Mouse (Mus musculus) testis, adult 2 months (tissue): ENCODE measurements at regions not wholly inside any gene's neighbourhood (a gene's known extent, or its start where the extent isn't known, plus 50 kb on each side); places are given as distances from the start of the nearest gene placed in this dataset.

Source experiments
- CTCF ChIP-seq: fragments of 200-500 bp; IDR thresholded peaks from 2 replicates; pipeline ENCODE4 v1.5.1; 2012; ENCODE audit warnings: low read depth, mild to moderate bottlenecking, inconsistent platforms, low read length, moderate library complexity; ENCODE audit not compliant: control insufficient read depth, insufficient read depth, insufficient replicate concordance
- POLR2A ChIP-seq: fragments of 200-500 bp; IDR thresholded peaks from 2 replicates; pipeline ENCODE4 v1.6.1; 2012; ENCODE audit warnings: low read depth, mild to moderate bottlenecking, inconsistent platforms, low read length, moderate library complexity; ENCODE audit not compliant: control insufficient read depth

DNA sequence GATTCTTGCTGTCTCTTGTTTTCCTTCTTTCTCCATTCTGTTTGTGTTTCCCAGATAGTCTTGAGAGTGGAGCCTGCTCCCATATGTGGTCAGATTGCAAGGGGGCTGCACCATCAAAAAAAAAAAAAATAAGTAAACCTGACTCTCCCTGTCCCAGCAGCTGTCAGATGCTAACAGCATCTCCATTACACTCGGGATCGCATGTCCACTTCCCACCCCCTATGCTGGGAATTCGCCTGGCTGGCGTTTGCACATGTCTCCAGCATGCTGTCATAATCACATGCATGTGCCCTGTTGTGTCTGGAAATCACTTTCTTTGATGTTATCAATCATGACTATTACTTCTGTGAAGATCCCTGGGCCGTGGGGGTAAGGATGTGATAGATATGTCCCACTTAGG lies 179.1 kb downstream of the Ajap1 start:
- no peak for TF ChIP-seq CTCF
- no peak for TF ChIP-seq POLR2A
